Mouse (Mus musculus) kidney, adult 18-20 months (tissue): Measurements from ENCODE around the gene Lztr1.
A peak's percentile ranks its signal among the peaks of the same experiment; 100 is the strongest.

Source experiments
- DNase-seq: peaks from one replicate; pipeline ENCODE4 v3.0.0; 2021

The Lztr1 gene

GRCm38 (mm10) chr16:17508546-17509239, at the start of gene Lztr1:
Gene Lztr1, plus strand, starts transcription at chr16:17508688.
- peak; percentile 95 for DNase-seq

GRCm38 (mm10) chr16:17460254-17460653, 48.2 kb upstream of the Lztr1 start:
- DNase-seq: peak; percentile 34

DNA sequence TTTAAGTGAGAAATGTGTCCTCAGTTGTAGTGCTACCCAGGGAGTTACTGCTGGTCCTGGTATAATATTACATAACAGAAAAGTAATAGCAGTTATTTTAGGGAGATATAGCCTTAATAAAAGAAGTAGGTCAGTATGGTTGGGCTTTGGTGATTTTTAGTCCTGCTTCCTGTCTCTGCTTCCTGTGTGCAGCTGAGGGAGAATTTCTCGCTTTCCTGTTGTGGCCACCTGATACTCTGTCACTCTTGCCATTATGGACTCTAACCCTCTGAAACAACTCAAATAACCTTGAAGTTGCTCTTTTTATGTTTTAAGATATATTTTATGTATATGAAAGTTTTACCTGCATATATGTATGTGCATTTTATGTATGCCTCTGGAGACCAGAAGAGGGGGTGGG, 46.9 kb upstream of the Lztr1 start:
- no peak for DNase-seq

- no peak for DNase-seq
These were observed 45.3 kb upstream of the Lztr1 start for GRCm38 (mm10) chr16:17463184-17463583.

GRCm38 (mm10) chr16:17466875-17467663, 41.4 kb upstream of the Lztr1 start:
- DNase-seq: no peak

DNA sequence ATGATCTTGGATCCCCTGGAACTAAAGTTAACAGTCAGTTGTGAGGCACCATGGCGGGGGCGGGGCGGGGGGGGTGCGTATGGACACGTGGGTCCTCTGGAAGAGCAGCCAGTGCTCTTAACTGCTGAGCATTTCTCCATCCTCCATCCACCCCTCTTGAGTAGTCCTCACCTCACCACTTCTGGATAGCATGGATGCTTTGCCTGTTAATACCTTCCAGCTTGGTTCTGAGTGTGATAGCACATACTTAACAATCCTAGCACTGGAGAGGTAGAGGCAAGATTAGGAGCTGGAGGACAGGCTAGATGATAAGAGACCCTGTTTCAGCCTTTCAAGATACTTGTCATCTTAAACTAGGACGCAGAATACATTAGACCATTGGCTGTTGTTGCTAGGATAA, 36.0 kb upstream of the Lztr1 start:
- no peak for DNase-seq

- DNase-seq: peak; percentile 38
These were observed 34.4 kb upstream of the Lztr1 start for GRCm38 (mm10) chr16:17474091-17474490.

GRCm38 (mm10) chr16:17474761-17475160, 33.7 kb upstream of the Lztr1 start:
- DNase-seq: no peak

GRCm38 (mm10) chr16:17475326-17475725, 33.2 kb upstream of the Lztr1 start:
- no peak for DNase-seq

- no peak for DNase-seq
These were observed 30.1 kb upstream of the Lztr1 start for GRCm38 (mm10) chr16:17478331-17478943.

GRCm38 (mm10) chr16:17481465-17481864, 27.0 kb upstream of the Lztr1 start:
- DNase-seq: no peak

DNA sequence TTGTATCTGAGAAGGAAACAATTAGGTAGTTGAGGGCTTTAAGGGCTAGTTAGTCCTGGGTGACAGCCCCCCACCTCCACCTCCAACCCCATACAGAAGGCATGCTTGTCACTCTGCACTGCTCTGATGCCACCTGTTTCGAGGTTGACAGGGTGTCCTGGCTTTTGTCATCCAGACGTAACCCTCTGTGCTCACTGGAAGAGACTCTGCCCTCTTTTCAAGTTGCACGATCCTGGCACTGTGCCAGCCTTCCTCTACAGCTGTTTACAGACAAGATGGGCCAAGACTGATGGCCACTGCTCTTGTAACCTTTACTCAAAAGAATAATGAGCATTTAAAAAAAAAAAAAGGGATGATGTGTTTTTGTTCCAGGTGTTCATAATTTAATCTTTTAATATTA, 22.0 kb upstream of the Lztr1 start:
- DNase-seq: peak; percentile 49

GRCm38 (mm10) chr16:17488478-17489468, 19.7 kb upstream of the Lztr1 start:
- DNase-seq: no peak

DNA sequence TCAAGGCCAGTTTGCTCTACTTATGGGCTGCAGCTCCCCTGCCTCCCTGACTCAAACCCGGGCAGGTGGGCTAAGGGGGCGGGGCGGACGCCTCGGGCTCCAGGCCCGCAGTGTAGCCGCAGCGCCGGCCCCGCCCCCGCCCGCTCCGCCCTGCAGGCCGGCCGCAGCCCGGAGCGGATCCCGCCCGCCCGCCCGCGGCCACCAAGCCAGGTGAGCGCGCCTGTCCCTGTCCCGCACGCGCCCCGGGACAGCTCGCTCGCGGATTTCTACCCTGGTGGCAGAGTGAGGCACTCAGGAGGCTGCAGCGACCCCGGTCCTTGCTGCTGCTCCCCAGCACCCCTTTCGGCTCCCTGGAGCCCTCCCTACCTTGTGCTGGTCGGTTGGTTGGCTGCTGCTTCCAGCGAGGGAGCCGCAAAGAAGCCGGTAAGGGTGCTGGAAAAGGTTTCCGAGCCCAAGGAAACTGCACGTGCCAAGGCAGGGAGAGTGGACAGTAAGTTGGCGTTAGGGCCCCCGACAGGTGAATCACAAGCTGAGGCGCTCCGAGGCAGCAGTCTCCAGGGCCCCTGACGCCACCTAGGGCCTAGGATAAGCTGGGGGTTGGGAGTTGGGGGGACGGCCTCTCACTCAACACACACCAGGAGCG, 18.9 kb upstream of the Lztr1 start, which contains the start of gene Aifm3:
Gene Aifm3, plus strand, starts transcription at position 143 of the 643 bp plus-strand sequence.
- peak; percentile 55 for DNase-seq

GRCm38 (mm10) chr16:17491154-17491553, 17.3 kb upstream of the Lztr1 start:
- no peak for DNase-seq

- DNase-seq: no peak
These were observed 16.5 kb upstream of the Lztr1 start for GRCm38 (mm10) chr16:17491896-17492561.

- peak; percentile 47 for DNase-seq
These were observed 11.8 kb upstream of the Lztr1 start for GRCm38 (mm10) chr16:17496499-17497305.

- DNase-seq: no peak
These were observed 9.1 kb upstream of the Lztr1 start for GRCm38 (mm10) chr16:17499249-17499883.

DNA sequence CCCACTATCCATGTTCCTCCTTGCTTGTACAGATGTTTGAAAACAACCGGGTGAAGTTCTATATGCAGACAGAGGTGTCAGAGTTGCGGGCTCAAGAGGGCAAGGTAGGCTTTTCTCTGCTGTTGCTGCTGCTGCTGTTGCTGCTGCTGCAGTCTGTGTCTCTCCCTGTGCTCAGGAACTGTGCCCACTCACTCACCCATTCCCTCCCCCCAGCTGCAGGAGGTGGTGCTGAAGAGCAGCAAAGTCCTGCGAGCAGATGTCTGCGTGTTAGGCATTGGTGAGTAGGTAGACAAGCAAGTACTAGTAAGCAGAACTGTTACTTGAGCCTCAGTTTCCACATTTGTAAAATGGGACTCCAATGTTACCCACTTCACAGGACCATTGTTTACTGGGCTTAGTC, 5.8 kb upstream of the Lztr1 start:
- DNase-seq: no peak

GRCm38 (mm10) chr16:17507018-17507552, 1.4 kb upstream of the Lztr1 start:
- DNase-seq: peak; percentile 42
